Mouse (Mus musculus): ENCODE data around the gene Gab1. TPM values are rescaled to one million over a fixed set of nuclear protein-coding genes. Genes with fewer than 3 reads are reported as not detected.
A peak's percentile ranks its signal among the peaks of the same experiment; 100 is the strongest.

The Gab1 gene
- polyA plus RNA-seq, 1 experiment from 2014 or later: 13.1 TPM

GRCm38 (mm10) chr8:80853622-80854021 is 26.7 kb downstream of the Gab1 start:
- no peak overlapping the region for H3K9ac ChIP-seq
- no peaks in the 10 kb centered on the region for H3K27me3 ChIP-seq (replicated peaks)
- 79% methylated on average over 13 of the region's 13 CpGs for WGBS (ENCODE audit: insufficient replicate concordance)
- H3K9me3 ChIP-seq (replicated peaks): no peaks in the 10 kb centered on the region
- H3K27ac ChIP-seq: no peak overlapping the region
- H3K4me1 ChIP-seq: peaks cover 34% of the 10 kb centered on the region
- H3K4me3 ChIP-seq: no peak overlapping the region
- ATAC-seq: no peak
- H3K4me2 ChIP-seq: no peak overlapping the region
- peaks cover 44% of the 10 kb centered on the region for H3K36me3 ChIP-seq

DNA sequence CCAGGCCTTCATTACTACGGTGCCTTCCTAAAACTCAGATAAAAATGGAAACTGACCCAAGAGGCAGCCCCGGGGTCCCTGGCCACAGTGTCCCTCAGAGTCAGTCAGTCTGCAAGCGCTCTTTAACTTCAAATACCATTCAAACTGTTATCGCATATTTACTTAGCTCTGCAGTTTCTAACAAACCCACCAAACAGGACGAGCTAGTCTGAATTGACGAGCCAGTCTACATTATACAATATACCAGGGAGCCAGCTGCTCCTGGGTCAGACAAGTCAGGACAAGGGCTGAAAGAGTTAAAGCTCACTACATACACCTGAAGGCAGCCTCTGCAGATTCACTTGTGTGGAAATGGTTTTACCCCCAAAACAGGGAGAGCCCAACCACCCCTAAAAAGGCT is 27.1 kb downstream of the Gab1 start:
- H3K4me2 ChIP-seq: peak overlapping the region; percentile 17; the same call in 1 of the 2 replicates
- H3K9ac ChIP-seq: no peak overlapping the region
- ATAC-seq: no peak
- no peak overlapping the region for H3K27ac ChIP-seq
- H3K4me1 ChIP-seq: peaks cover 31% of the 10 kb centered on the region
- no peak overlapping the region for H3K4me3 ChIP-seq
- H3K9me3 ChIP-seq (replicated peaks): no peaks in the 10 kb centered on the region
- WGBS (ENCODE audit: insufficient replicate concordance): 67% methylated on average over 6 of the region's 6 CpGs
- H3K27me3 ChIP-seq (replicated peaks): no peaks in the 10 kb centered on the region
- H3K36me3 ChIP-seq: peaks cover 44% of the 10 kb centered on the region

DNA sequence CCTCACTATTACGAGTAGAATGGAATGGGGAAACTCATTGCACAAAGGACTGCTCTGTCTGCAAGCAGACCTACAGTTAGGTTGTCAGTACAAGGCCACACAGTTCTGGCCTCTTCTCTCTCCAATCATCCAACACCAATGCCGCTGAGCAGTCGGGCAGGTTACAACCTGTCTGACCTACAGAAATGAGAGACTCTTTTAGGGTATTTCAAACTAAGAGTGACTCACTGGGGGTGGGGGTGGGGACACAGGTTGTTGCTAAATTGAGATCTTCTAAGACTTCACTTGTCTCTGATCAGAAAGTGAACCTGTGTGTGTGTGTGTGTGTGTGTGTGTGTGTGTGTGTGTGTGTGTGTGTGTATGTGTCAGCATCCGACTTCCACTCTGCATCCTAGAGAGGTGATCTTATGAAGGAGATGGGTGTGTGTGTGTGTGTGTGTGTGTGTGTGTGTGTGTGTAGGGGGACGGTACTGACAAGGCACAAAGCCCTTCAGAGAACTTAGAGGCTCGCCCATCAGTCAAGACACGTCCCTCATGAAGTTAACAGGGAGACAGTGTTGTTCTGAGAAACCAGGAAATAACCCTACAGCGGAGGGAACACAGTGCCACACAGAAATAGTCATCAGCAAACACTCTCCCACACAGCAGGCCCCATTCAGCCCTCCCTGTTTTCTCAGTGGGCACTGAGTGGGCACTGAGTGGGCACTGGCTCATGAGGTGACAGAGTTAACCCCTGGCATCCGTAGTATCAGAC is 27.7 kb downstream of the Gab1 start:
- no peak overlapping the region for H3K4me3 ChIP-seq
- no peak overlapping the region for H3K9ac ChIP-seq
- no peaks in the 10 kb centered on the region for H3K9me3 ChIP-seq (replicated peaks)
- ATAC-seq: no peak
- no peaks in the 10 kb centered on the region for H3K27me3 ChIP-seq (replicated peaks)
- peaks cover 44% of the 10 kb centered on the region for H3K36me3 ChIP-seq
- peaks cover 29% of the 10 kb centered on the region for H3K4me1 ChIP-seq
- 66% methylated on average over 9 of the region's 9 CpGs for WGBS (ENCODE audit: insufficient replicate concordance)
- peak overlapping the region; percentile 17; the same call in 1 of the 2 replicates for H3K4me2 ChIP-seq
- H3K27ac ChIP-seq: no peak overlapping the region

DNA sequence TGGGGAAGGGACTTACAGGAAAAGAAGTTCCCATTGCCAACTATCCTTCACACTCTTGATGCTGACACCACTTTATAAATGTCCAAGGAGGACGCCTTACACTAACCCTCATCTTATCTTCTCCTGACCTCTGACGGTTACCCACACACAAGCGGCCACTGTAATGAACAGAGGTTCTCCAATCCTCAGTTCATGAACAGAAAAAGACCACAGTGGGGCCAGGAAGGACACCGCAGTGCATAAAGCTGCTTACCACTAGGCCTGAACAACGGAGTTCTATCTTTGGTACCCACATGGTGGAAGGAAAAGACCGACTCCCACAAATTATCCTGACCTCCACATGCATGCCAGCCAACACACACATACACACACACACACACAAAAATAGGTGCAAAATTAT is 28.7 kb downstream of the Gab1 start:
- no peak overlapping the region for H3K4me2 ChIP-seq
- no peak overlapping the region for H3K9ac ChIP-seq
- peaks cover 29% of the 10 kb centered on the region for H3K4me1 ChIP-seq
- no peak overlapping the region for H3K4me3 ChIP-seq
- H3K9me3 ChIP-seq (replicated peaks): no peaks in the 10 kb centered on the region
- 0 out of 2 replicates have a peak, but pooled peaks have one; percentile 18 for ATAC-seq
- H3K27ac ChIP-seq: no peak overlapping the region
- no peaks in the 10 kb centered on the region for H3K27me3 ChIP-seq (replicated peaks)
- WGBS (ENCODE audit: insufficient replicate concordance): 25% methylated on average over 6 of the region's 6 CpGs
- H3K36me3 ChIP-seq: peaks cover 52% of the 10 kb centered on the region

GRCm38 (mm10) chr8:80850013-80850412 is 30.3 kb downstream of the Gab1 start:
- H3K9me3 ChIP-seq (replicated peaks): no peaks in the 10 kb centered on the region
- ATAC-seq: no peak
- 85% methylated on average over 4 of the region's 4 CpGs for WGBS (ENCODE audit: insufficient replicate concordance)
- H3K4me2 ChIP-seq: no peak overlapping the region
- H3K9ac ChIP-seq: no peak overlapping the region
- H3K27ac ChIP-seq: no peak overlapping the region
- no peak overlapping the region for H3K4me3 ChIP-seq
- H3K4me1 ChIP-seq: peaks cover 29% of the 10 kb centered on the region
- no peaks in the 10 kb centered on the region for H3K27me3 ChIP-seq (replicated peaks)
- H3K36me3 ChIP-seq: peaks cover 47% of the 10 kb centered on the region

- no peaks in the 10 kb centered on the region for H3K9me3 ChIP-seq (replicated peaks)
- H3K27me3 ChIP-seq (replicated peaks): no peaks in the 10 kb centered on the region
- H3K9ac ChIP-seq: no peak overlapping the region
- H3K4me1 ChIP-seq: peaks cover 27% of the 10 kb centered on the region
- H3K36me3 ChIP-seq: peaks cover 47% of the 10 kb centered on the region
- no peak overlapping the region for H3K4me3 ChIP-seq
- WGBS (ENCODE audit: insufficient replicate concordance): 81% methylated on average over 11 of the region's 11 CpGs
- H3K27ac ChIP-seq: no peak overlapping the region
- H3K4me2 ChIP-seq: no peak overlapping the region
- no peak for ATAC-seq
Observed at GRCm38 (mm10) chr8:80848631-80849030, 31.7 kb downstream of the Gab1 start.

- Histone ChIP-seq H3K4me3 (no peak overlapping the region), H3K4me2 (no peak overlapping the region), H3K27me3 (replicated peaks) (no peaks in the 10 kb centered on the region), H3K9me3 (replicated peaks) (no peaks in the 10 kb centered on the region), H3K27ac (no peak overlapping the region), H3K36me3 (peaks cover 45% of the 10 kb centered on the region), H3K9ac (no peak overlapping the region), H3K4me1 (peaks cover 19% of the 10 kb centered on the region)
- 80% methylated on average over 9 of the region's 9 CpGs for WGBS (ENCODE audit: insufficient replicate concordance)
- no peak for ATAC-seq
Observed at GRCm38 (mm10) chr8:80847912-80848311, 32.4 kb downstream of the Gab1 start.

GRCm38 (mm10) chr8:80845284-80845683 is 35.0 kb downstream of the Gab1 start:
- Histone ChIP-seq H3K4me3 (no peak overlapping the region), H3K9me3 (replicated peaks) (no peaks in the 10 kb centered on the region), H3K36me3 (peaks cover 61% of the 10 kb centered on the region), H3K27ac (no peak overlapping the region), H3K9ac (no peak overlapping the region), H3K4me1 (peaks cover 6% of the 10 kb centered on the region; the same call in 1 of the 2 replicates), H3K4me2 (no peak overlapping the region), H3K27me3 (replicated peaks) (no peaks in the 10 kb centered on the region)
- no peak for ATAC-seq
- 81% methylated on average over 13 of the region's 13 CpGs for WGBS (ENCODE audit: insufficient replicate concordance)

- 75% methylated on average over 9 of the region's 9 CpGs for WGBS (ENCODE audit: insufficient replicate concordance)
- H3K4me1 ChIP-seq: peaks cover 6% of the 10 kb centered on the region; the same call in 1 of the 2 replicates
- H3K4me3 ChIP-seq: no peak overlapping the region
- no peaks in the 10 kb centered on the region for H3K9me3 ChIP-seq (replicated peaks)
- peaks cover 67% of the 10 kb centered on the region for H3K36me3 ChIP-seq
- ATAC-seq: no peak
- H3K4me2 ChIP-seq: no peak overlapping the region
- H3K27me3 ChIP-seq (replicated peaks): no peaks in the 10 kb centered on the region
- no peak overlapping the region for H3K27ac ChIP-seq
- no peak overlapping the region for H3K9ac ChIP-seq
Observed at GRCm38 (mm10) chr8:80843744-80844434, 36.4 kb downstream of the Gab1 start.

DNA sequence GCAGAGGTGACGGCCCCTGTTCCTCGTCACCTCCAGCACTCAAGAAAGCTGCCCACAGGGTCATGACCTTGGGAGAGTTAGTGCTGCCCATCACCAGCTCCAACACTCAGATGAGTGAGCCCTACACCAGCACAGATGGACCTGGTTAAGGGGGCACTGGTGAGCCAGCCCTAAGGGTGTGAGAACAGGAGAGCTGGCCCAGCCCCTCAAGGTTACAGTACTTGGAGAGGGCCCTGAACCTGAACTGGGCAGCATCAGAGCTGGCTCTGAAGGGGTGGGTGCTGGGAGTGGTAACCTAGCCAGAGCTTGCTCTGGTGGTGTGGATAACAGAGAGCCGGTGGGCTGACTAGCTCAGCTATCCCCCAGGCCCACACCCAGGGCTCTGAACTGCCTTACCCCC is 37.8 kb downstream of the Gab1 start:
- peak; percentile 25; the same call in 1 of the 2 replicates for ATAC-seq
- Histone ChIP-seq H3K36me3 (peaks cover 55% of the 10 kb centered on the region), H3K27ac (no peak overlapping the region), H3K9ac (no peak overlapping the region), H3K9me3 (replicated peaks) (no peaks in the 10 kb centered on the region), H3K4me1 (no peaks in the 10 kb centered on the region), H3K4me3 (no peak overlapping the region), H3K27me3 (replicated peaks) (no peaks in the 10 kb centered on the region), H3K4me2 (no peak overlapping the region)
- WGBS (ENCODE audit: insufficient replicate concordance): 86% methylated on average over 3 of the region's 3 CpGs

- WGBS (ENCODE audit: insufficient replicate concordance): 82% methylated on average over 6 of the region's 6 CpGs
- H3K4me2 ChIP-seq: no peak overlapping the region
- H3K9ac ChIP-seq: no peak overlapping the region
- no peak overlapping the region for H3K4me3 ChIP-seq
- H3K4me1 ChIP-seq: no peaks in the 10 kb centered on the region
- no peaks in the 10 kb centered on the region for H3K9me3 ChIP-seq (replicated peaks)
- no peak overlapping the region for H3K27ac ChIP-seq
- H3K36me3 ChIP-seq: peaks cover 42% of the 10 kb centered on the region
- no peak for ATAC-seq
- no peaks in the 10 kb centered on the region for H3K27me3 ChIP-seq (replicated peaks)
Observed at GRCm38 (mm10) chr8:80840090-80840489, 40.2 kb downstream of the Gab1 start.

- Histone ChIP-seq H3K36me3 (peaks cover 46% of the 10 kb centered on the region), H3K4me2 (no peak overlapping the region), H3K9ac (no peak overlapping the region), H3K4me1 (no peaks in the 10 kb centered on the region), H3K9me3 (replicated peaks) (no peaks in the 10 kb centered on the region), H3K27ac (no peak overlapping the region), H3K4me3 (no peak overlapping the region), H3K27me3 (replicated peaks) (no peaks in the 10 kb centered on the region)
- 57% methylated on average over 6 of the region's 6 CpGs for WGBS (ENCODE audit: insufficient replicate concordance)
- ATAC-seq: no peak
Observed at GRCm38 (mm10) chr8:80838199-80838598, 42.1 kb downstream of the Gab1 start.

Data from liver, embryonic 12.5 days (tissue).